Mouse (Mus musculus) macrophage (primary cell): ENCODE measurements at regions not wholly inside any gene's neighbourhood (a gene's known extent, or its start where the extent isn't known, plus 50 kb on each side); places are given as distances from the start of the nearest gene placed in this dataset.

Experiments used
- H3K27ac ChIP-seq: fragments of 350-480 bp; formaldehyde crosslinking; 2 replicates; pipeline ENCODE4 v1.9.0; 2021
- H3K36me3 ChIP-seq: fragments of 350-480 bp; formaldehyde crosslinking; 2 replicates; pipeline ENCODE4 v1.9.0; 2021; ENCODE audit errors: inconsistent target
- H3K4me3 ChIP-seq: fragments of 350-480 bp; formaldehyde crosslinking; 2 replicates; pipeline ENCODE4 v1.9.0; 2021; ENCODE audit errors: inconsistent target
- H3K79me2 ChIP-seq: fragments of 350-480 bp; formaldehyde crosslinking; 2 replicates; pipeline ENCODE4 v1.9.0; 2021; ENCODE audit errors: inconsistent target
- WGBS: methylation state at CpG from one replicate; pipeline ENCODE4 v1.1.7; 2026; ENCODE audit warnings: inconsistent platforms; ENCODE audit not compliant: missing documents; 5-methylcytosine and 5-hydroxymethylcytosine counted together

DNA sequence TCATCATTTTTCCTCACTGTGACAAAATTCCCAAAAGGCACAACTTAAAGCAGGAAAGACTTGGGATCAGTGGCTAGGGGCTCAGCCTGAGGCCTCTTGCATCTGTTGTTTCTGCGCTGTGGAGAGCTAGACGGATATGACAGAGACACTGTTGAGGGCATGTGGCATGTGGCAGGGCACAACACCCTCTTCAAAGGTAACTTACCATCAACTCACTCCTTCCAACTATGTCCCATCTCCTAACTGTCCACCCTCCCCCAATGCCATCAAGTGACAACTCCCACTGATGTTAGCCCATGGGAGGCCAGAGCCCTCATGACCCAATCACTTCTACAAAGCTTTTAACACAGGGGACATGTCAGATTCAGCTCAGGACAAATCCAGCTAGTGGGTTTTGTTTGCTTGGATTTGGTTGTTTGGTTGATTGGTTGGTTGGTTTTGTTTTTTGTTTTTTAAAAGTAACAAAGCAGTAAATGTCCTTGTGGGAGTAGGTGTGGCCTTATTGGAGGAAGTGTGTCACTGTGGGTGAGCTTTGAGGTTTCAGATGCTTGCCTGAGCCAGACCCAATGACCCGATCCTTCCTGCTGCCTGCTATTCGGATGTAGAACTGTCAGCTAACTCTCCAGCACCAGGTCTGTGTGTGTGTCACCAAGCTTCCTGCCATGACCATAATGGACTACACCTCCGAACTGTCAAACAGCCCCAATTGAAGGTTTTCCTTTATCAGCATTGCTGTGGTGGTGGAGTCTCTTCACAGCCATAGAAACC is 53.2 kb upstream of the Lef1 start:
- 39% methylated on average over 5 of the region's 5 CpGs for WGBS
- Histone ChIP-seq H3K27ac (no peak overlapping the region), H3K4me3 (no peak overlapping the region), H3K79me2 (no peaks in the 10 kb centered on the region), H3K36me3 (no peaks in the 10 kb centered on the region)

DNA sequence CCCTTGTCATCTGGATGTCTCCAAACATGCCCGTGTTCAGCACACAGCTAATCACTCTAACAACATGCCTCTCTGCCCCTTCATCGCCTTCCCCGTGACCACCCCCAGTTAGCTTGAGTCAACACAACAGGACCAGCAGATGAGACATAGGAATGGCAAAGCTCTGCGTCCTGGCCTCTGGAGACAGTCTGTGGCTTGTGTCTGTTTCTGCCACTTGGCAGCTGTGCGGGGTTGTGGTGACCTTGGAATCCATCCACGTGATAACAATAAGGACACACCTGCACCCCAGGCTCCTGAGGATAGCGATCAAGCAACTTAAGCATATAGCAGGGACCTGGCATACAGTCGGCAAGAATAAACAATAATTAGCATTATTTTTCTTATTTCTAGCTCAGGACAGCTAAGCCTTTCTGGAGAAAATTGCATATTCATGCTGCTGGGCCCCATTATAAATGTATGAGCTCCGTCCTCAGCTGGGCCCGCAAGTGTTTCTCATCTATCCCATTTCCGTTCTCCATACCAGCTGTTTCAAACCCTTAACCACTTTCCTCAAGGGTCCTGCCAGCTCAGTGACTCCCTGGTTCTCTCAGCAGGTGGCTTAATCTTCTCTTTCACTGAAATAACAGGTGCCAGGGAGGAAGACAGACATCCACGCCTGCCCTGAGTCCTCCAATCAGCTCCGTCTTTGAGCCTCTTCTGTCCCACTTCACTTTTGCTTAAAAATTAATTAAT is 55.9 kb upstream of the Lef1 start:
- Histone ChIP-seq H3K36me3 (no peaks in the 10 kb centered on the region), H3K27ac (no peak overlapping the region), H3K4me3 (no peak overlapping the region), H3K79me2 (no peaks in the 10 kb centered on the region)
- 78% methylated on average over 13 of the region's 13 CpGs for WGBS

DNA sequence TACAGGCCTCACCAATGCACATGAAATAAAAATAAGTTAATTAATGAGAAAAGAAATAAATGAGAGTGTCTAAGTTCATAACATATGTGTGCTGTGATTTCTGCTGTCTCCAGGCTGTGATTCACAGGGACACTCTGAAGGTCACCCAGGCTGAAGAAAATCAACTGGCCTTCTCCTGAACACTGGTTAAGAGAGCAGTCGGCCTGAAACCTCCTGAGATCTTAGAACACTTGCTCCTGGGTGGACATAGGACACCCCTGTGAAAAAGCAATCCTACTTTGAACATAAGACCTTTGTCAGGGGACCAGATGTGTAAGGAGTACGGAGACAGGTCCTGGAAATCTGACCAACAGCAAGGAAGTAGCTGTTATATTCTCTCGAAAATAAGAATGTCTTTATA is 62.6 kb upstream of the Lef1 start:
- Histone ChIP-seq H3K27ac (no peak overlapping the region), H3K4me3 (no peak overlapping the region), H3K79me2 (no peaks in the 10 kb centered on the region), H3K36me3 (no peaks in the 10 kb centered on the region)
- 86% methylated on average over 3 of the region's 3 CpGs for WGBS

DNA sequence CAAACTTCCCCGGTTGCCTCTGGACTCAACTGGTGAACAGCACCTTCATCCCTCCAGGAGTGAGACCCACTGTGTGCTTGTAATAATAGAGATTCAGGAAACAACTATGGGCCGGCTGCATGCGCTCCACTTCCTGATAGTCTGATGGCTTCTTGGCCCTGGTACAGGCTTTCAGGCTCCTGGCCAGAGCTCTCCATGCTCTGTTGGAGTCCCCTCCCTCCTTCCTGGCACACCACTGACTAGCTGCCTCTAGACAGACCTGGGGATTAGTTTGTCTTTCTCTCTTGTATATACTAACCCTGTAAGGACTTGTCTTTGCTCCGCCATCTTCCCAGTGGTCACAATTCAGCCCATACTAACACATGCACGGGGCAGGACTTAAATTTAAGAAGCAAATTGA is 63.9 kb upstream of the Lef1 start:
- Histone ChIP-seq H3K36me3 (no peaks in the 10 kb centered on the region), H3K27ac (no peak overlapping the region), H3K79me2 (no peaks in the 10 kb centered on the region), H3K4me3 (no peak overlapping the region)
- 71% methylated on average over 5 of the region's 5 CpGs for WGBS

DNA sequence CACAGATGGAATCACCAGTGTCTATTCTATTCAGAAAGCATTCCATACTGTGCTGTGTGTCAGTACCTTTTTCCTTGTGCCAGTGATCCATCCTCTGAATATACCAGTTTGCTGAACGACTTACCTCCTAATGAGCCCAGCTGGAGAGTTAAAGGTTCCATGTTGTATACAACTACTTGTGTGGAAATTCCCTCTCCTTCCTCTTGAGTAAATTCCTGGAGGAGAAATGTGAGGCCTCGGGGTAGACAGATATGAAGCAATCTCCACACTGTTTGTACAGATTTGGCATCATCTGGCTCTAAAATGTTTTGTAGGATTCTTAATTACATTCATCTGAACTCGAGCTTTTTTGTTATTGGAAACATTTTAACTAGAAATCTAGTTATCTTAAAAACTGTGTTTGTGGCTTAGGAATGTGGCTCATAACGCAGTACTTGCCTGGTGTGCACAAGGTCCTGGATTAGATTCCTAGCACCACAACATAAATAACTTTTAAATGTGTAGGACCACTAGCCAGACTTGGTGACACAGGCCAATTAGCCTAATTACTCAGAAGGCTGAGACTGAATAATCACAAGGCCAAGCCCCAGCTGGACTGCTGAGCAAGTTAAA is 70.0 kb upstream of the Lef1 start:
- Histone ChIP-seq H3K79me2 (no peaks in the 10 kb centered on the region), H3K4me3 (no peak overlapping the region), H3K36me3 (no peaks in the 10 kb centered on the region), H3K27ac (no peak overlapping the region)
- 78% methylated on average over 4 of the region's 4 CpGs for WGBS

DNA sequence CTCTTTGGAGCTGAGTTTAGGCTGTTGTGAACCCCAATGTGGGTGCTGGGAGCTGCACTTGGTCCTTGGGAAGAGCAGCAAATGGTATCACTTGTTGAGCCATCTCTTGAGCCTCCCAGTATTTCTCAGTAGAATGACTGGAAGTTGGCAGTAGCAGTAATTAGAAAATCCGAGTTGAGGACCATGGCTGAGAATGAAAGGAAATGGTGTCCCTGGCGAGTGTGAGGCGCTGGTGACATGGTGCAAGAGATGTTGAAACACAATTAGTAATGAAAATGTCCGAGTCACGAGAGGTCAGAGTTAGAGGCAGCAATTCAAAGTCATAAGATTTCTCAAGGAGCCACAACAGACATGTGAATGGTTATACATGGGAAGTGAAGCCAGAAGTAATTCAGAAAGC is 73.2 kb upstream of the Lef1 start:
- WGBS: 78% methylated on average over 5 of the region's 5 CpGs
- Histone ChIP-seq H3K27ac (no peak overlapping the region), H3K79me2 (no peaks in the 10 kb centered on the region), H3K36me3 (no peaks in the 10 kb centered on the region), H3K4me3 (no peak overlapping the region)

DNA sequence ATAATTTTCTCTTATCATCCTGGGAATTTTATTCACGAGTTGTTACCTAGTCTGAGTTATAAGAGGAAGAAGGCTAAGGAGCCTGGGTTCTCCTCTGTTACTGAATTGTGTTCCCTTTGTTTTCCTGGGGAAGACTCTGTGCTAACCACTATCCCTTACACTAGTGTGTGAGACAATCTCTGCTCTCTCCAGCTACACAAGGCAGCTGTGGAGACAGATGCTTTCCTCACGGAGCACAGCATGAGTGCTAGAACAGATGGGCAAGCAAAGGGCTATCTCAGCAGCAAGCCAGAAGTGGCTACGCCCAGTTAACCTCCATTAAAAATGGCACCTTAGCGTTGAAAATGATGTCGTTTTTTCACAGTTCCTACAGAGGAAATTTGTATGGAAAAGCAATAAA is 75.5 kb upstream of the Lef1 start:
- Histone ChIP-seq H3K36me3 (no peaks in the 10 kb centered on the region), H3K27ac (no peak overlapping the region), H3K79me2 (no peaks in the 10 kb centered on the region), H3K4me3 (no peak overlapping the region)
- 75% methylated on average over 5 of the region's 5 CpGs for WGBS

DNA sequence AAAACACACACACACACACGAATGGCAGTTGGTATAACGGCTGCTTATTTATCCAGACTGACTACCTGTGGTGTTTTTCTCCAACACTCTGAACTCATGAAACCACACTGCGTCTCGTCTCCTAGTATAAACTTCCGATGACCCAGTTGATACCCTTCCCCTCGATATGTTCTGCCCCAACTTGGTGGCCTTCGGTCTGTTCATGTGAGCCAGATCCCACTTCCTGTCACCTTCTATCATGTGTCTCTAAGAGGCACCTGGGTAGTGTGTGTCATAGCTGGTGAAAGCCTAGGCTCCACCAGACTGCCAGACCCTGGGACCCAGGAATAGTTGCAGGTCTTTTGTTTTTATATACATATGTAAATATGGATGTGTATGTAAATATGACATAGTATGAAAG is 83.9 kb upstream of the Lef1 start:
- Histone ChIP-seq H3K27ac (no peak overlapping the region), H3K79me2 (no peaks in the 10 kb centered on the region), H3K36me3 (no peaks in the 10 kb centered on the region), H3K4me3 (no peak overlapping the region)
- WGBS: 89% methylated on average over 7 of the region's 7 CpGs

DNA sequence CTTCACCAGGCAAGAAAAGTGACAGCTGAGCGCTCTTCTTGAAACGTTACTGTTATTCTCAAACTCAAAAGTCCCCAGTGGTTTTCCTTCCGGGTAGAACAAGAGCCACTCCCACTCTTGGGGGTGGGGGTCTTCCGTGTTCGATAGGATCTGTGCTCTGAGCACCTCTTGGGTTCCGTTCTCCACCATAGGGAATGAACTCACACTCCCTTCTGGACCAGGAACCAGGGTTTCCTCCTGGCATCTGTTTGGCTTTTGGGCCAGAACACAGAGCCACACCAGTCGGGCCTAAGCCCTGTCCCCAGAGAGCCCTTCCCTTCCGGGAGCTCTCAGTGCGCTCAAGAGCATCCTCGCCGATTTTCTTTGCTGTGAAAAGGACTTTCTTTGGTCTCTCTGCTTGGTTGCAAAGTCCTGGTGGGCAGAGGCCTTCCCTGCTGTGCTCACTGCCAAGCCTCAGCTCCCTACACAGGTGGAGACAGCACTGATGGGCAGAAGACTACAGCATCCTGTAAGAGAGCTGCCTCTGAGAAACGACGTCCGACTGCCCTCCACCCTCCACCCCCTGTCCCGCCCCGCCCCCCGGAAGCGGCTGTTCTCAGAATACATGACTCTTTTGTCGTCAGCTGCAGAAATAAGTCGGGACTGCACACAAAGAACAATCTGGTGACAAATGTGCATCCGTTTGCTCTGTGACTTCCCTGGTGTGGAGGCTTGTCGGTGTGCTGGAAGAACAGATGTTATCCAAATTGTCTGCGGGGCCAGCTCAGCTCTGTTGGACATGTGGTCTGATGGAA is 90.9 kb upstream of the Lef1 start:
- WGBS: 12% methylated on average over 23 of the region's 23 CpGs
- Histone ChIP-seq H3K36me3 (no peaks in the 10 kb centered on the region), H3K79me2 (no peaks in the 10 kb centered on the region), H3K27ac (no peak overlapping the region), H3K4me3 (no peak overlapping the region)

DNA sequence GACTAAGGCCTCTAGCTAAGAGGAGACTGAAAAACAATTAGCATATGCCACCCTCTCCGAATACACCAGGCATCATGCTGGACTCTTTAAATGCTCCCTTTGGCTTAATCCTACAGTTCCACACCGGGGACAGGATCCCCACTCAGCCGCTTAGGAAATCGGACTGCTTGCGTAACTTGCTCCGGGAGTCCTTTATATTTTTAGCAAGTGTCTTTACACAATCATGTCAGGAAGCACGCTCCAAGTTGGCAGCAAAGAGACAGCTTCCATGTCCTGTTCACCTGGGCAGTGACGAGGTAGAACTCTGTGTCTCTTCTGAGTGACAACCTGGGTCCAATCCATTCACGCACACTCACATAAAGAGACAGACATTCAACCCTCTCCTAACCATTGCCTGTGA is 92.4 kb upstream of the Lef1 start:
- 33% methylated on average over 8 of the region's 9 CpGs for WGBS
- H3K4me3 ChIP-seq: no peak overlapping the region
- H3K79me2 ChIP-seq: no peaks in the 10 kb centered on the region
- no peaks in the 10 kb centered on the region for H3K36me3 ChIP-seq
- H3K27ac ChIP-seq: no peak overlapping the region

DNA sequence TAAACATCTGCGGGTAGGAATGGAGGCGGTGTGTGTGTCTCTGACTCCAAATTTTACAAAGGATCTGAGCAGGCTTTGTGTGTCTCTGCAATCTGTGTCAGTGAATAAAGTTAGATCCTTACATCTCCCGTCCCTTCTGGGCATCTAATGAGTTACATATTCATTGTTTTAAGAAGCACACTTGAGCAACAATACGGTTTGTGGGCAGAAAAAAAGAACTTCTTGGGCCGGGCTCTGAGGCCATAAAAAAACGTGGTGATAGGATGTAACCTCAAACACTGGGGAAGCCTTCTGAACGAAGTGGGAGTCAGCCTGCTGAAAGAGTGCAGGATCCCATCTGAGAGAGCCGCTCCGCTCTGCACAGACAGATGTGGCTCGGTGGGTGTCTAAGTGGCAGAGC is 94.2 kb upstream of the Lef1 start:
- H3K36me3 ChIP-seq: no peaks in the 10 kb centered on the region
- WGBS: 46% methylated on average over 10 of the region's 10 CpGs
- no peaks in the 10 kb centered on the region for H3K79me2 ChIP-seq
- H3K27ac ChIP-seq: no peak overlapping the region
- no peak overlapping the region for H3K4me3 ChIP-seq

DNA sequence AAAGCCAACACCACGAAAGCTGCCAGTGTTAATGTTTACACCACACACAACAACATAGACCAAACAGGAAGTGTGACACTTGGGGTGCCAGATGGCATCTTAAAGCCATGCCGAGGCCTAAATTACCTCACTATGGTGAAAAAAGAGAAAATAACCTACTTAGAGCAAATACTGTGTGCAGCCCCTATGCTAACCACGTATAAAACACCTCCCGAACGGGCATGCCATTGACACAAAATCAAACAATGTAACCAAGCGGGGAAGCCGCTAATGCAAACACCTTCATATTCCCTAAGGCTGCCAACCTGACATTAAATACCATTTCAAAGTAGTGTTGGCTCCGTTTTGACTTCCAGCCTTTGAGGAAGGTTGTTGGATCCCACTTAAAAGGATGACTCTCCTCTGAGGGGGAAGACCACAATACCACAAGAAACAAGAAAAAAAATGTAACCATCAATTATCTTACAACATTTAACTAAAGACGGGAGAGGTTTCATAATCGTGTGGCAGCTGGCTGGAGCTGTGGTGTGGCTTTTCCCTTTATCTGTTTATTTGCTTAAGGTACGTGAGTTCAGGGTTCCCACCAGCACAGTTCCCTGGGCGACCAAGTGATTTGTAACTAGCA is 96.1 kb upstream of the Lef1 start:
- Histone ChIP-seq H3K36me3 (no peaks in the 10 kb centered on the region), H3K79me2 (no peaks in the 10 kb centered on the region), H3K4me3 (no peak overlapping the region), H3K27ac (no peak overlapping the region)
- WGBS: 28% methylated on average over 12 of the region's 12 CpGs

DNA sequence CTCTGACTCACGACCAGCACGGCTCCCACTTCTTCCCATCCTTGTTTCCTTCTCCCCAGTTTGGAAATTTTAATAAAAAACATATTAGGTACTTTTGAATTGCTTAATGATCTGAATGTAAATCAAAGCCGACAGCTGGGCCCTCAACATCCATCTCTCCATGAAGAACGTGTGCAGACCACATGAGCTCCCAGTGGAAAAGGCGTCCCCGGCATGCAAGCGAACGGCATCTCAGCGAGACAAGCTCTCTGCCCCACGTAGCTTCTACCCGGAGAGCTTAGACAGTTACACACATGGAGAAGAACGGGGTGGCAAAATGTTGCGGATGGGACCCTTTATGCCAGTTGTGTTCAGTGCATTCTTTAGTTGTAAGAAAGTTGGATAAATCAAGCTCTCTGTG is 109.6 kb upstream of the Lef1 start:
- WGBS: 91% methylated on average over 13 of the region's 13 CpGs
- Histone ChIP-seq H3K36me3 (no peaks in the 10 kb centered on the region), H3K4me3 (no peak overlapping the region), H3K27ac (no peak overlapping the region), H3K79me2 (no peaks in the 10 kb centered on the region)

DNA sequence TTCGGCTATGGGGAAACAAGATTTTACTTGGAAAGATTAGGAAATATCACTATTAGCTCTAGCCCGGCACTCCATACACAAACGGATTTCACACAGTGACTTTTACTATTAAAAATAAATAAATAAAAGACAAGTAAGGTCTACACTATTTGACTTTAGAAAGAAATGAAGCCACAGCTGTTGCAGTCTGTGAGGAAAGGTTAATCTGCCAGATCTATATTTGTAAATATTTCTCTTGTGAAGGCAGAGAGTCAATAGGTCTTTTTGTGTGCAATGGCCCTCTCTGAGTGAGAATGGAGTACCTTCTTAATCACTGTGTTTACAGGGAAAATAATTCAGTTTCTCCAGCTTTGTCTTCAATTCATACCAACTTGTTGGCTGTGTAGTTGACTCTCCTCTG is 110.0 kb upstream of the Lef1 start:
- no peaks in the 10 kb centered on the region for H3K79me2 ChIP-seq
- H3K36me3 ChIP-seq: no peaks in the 10 kb centered on the region
- no peak overlapping the region for H3K4me3 ChIP-seq
- WGBS: 82% methylated on average over 3 of the region's 3 CpGs
- H3K27ac ChIP-seq: no peak overlapping the region
